Mouse (Mus musculus): ENCODE measurements around the gene Dhx34.
A peak's percentile ranks its signal among the peaks of the same experiment; 100 is the strongest.
"Not testable (repeated sequence)": the region's sequence is repeated elsewhere in the genome, so short reads cannot be mapped to it uniquely, and the experiment has no call there.

The Dhx34 gene

DNA sequence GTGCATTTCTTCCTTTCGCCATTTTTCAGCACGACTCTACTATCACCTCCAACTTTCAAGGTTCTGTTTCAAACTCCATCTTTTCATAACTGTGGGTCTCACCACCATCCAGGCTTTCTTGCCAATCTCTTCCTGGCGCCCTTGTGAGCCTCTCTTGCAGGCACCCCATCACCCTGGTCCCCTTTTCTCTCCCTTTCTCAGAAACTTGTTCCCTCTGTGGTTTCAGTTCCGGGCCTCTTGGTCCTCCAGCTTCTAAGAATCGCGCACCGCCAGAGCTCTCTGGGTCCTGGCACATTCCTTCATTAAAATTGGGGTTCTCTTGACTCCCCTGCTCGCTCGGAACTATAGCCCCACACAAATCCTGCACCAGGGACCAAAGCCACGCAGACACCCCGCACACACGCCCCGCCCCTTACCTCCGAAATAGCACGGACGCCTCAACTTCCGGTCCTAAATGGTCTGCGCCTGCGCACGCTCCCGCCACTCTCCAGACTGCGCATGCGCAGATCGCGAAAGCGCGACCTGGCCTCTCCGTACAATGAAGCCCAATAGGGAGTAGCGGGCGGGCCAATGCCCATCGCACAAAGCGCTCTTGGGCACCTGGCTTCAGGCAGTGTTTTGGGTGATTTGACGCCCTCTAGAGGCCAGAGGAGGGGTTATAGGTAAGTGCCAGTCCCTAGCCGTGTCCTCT lies at the start of gene Dhx34:
Dhx34 (minus strand) TSS at position 456 of the 691 bp plus-strand sequence.
- peak; percentile 99 for DNase-seq (ENCODE audit: extremely low read depth, insufficient read length, low spot score)

DNA sequence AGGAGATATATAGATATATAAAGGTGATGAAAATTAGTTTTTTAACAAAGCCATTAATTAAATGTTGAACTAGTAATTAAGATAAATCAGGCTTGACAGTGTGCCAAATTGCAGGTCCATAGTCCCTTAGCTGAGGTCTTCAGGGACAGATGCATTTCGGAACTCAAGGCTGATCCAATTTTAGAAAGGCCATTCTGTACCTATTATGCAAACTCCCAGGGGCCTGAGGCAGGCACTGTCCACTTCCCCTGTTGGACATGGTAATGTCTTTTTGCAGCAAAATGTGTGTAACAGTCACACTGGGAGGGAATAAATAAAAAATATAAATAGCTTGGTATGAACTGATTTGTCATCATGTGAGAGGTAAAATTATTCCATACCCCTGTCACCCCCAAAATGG lies 49.3 kb upstream of the Dhx34 start:
- no peak for DNase-seq (ENCODE audit: extremely low read depth, insufficient read length, low spot score)

DNA sequence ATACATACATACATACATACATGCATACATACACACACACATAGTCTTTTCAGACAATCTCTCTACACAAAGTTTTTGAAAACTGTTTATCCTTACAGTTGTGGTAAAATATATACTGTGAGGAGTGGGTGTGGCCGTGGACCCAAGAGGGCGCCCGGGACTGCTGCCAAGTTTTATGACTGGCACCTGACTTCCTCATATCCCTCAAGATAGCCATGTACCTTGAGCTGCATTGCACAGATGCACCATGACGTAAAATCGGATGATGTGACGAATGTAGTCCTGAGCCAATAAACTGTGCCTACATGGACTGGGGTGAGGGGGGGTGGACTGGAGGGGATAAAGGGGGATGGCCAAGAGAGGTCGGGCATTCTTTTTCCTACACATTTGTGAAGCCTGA lies 44.8 kb upstream of the Dhx34 start:
- not testable (repeated sequence) for DNase-seq (ENCODE audit: extremely low read depth, insufficient read length, low spot score)

DNA sequence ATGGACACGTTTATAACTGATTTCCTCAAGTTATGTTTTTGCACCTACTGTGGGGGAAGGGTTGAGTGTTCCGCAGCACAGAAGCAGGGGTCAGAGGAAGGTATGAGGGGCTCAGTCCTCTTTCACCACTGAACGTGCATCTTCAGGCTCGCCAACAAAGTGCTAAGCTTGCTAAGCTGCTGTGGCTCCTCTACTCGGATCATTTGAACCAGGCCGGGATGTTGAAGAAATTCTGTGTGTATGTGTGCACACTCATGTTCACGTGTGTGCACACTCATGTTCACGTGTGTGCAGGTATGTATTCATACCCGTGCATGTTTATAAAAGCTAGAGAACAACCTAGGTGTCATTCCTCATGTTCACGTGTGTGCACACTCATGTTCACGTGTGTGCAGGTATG lies 44.0 kb upstream of the Dhx34 start:
- no peak for DNase-seq (ENCODE audit: extremely low read depth, insufficient read length, low spot score)

DNA sequence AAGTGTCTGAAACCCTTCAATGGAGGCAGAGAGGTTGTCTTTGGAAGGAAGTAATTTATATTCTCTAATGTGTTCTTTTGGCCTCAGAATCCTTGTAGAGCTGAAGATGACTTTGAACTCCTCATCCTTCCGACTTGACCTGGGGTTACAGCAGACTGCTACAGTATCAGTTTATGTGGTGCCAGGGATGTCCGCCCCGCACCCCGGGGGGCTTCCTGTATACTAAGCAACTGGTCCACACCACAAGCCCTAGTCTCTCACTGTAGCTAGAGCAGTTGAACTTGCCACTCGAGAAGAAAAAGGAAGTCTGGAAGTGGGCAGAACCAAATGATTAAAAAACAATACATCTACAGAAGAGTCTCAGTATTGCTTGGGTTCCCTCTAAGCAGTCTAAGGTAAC lies 42.0 kb upstream of the Dhx34 start:
- DNase-seq (ENCODE audit: extremely low read depth, insufficient read length, low spot score) = no peak

DNA sequence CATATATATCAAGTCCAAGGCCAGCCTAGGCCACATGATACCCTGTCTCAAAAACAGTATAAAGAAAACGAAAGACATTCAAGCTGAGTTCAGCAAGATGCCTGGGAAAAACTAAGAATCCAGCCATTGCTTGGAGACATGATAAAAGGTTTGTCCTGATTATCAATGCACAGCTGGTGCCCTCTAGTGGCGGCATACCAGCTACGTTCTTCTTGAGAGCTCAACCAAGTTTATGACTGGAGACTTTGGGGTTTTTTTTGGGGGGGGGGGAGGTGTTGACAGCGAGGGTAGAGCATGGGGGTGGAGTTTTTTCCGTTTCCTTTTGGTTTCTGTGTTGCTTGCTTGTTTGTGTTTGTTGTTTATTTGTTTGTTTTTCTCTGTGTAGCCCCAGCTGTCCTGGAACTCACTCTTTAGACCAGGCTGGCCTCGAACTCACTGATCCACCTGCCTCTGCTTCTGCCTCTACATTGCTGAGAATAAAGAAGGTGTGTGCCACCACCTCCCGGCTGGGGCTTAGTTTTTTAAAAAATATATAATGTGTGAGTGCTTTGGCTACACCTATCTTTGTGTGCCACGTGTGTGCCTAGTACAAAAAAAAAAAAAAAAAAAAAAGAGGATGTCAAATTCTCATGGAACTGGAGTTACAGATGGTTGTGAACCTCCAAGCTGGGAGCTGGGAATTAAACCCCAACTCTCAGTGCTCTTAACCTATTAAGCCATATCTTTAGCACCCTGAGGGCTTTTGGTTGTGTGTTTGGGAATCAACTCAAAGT lies 41.4 kb upstream of the Dhx34 start:
- DNase-seq (ENCODE audit: extremely low read depth, insufficient read length, low spot score) = no peak

DNA sequence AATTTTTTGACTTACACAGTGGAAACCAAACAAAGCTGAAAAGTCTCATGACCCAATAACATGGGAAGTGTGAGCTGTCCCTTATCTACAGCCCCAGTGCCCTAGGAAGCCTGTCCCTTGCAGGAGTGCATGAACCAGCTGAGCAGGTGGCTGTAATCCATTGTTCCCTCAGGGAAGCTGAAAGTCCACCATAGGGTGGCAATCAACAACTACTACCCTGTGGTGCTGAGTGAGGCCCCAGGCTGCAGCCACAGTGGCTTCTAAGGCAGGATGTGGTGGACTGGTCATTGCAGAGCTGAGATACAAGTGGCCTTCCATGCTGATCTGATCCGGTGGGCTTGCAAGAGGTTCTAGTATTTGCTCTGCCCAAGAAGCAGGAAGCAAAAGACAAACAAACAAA lies 39.3 kb upstream of the Dhx34 start:
- no peak for DNase-seq (ENCODE audit: extremely low read depth, insufficient read length, low spot score)

DNA sequence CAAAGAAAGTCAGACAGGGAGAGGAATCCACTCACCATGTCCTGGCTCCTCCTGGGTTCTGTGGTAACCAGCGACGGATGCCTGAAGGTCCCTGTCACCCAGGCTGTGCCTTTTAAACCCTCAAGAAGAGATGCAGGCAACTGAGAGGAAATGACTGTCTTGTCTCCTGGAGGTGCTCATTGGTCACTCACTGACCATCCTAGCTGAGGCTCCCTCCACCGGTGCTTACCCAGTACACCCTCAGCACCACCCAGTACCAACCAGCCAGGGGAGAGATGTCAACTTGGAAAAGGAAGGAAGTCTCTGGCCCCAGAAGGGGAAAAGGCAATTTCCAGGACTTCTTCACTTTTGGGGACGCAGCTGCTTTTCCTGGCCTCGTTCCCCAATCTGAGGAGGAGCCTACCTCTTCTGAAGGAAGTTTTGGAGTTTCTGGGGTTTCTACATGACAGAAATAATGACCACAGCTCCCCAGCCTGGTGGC lies 37.3 kb upstream of the Dhx34 start, which contains the start of gene C5ar1:
C5ar1 (minus strand) TSS at position 431 of the 481 bp plus-strand sequence.
- no peak for DNase-seq (ENCODE audit: extremely low read depth, insufficient read length, low spot score)

DNA sequence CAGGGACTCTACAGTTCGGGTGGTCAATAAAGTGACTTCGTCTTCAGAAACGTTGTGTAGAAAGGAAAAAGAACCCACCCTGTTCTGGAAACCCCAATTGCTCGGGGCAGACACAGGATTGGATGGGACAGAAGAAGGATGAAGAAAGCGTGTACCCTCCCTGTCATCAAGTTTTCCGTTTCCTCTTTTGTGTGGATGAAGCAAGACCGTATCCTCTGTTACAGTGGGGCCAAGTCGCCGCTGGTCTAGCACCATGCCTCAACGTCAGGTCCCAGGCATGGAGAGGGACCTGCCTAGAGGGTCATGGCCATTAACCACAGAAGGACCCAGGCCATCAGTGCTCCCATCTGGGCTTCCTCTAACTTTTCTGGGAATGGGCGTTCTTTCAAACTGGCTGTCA lies 36.0 kb upstream of the Dhx34 start:
- DNase-seq (ENCODE audit: extremely low read depth, insufficient read length, low spot score) = no peak

DNA sequence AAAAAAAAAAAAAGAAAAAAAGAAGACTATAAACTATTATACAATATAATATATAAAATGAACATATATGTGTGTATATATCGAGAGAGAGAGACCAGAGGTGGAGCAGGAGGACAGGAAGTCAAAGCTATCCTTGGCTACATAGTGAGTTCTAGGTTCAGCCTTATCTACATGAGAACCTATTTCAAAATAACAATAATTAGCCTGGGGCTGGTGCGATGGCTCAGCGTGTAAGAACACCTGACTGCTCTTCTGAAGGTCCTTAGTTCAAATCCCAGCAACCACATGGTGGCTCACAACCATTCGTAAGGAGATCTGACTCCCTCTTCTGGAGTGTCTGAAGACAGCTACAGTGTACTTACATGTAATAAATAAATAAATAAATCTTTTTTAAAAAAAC lies 34.1 kb upstream of the Dhx34 start:
- DNase-seq (ENCODE audit: extremely low read depth, insufficient read length, low spot score) = not testable (repeated sequence)

DNA sequence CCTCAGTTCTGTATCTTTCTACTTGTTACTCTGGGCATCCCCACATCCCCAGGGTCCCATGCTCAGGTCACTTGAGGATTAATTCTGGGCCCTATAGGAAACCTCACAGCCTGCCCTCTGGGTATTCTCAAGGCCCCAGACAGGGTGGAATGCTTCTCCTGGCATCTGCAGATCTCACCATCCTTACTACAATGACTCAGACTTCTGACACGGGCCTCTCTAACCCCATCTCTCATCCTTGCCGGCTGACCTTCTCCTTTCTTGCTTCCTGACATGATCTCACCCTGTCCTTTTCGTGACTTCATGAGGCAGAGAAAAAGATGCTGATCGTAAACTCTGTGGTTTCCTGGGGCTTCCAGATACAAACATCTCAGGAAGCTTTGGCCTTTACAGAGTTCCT lies 32.4 kb upstream of the Dhx34 start:
- peak; percentile 31 for DNase-seq (ENCODE audit: extremely low read depth, insufficient read length, low spot score)

DNA sequence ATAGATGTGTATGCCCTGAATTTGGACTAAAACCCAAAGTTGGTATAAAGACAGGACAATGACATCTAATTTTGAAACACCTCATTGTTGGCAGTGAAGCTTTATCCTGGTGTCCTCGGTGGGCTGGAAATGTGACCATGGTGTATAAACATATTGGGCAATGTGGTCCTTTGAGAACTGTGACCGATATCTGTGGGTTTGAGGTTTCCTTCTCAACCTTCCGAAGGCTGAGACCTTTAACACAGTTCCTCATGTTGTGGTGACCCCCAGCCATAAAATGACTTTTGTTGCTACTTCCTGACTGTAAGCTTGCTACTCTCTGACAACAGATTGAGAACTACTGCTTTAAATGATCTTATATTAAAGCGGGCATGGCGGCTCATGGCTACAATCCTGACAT lies 28.9 kb upstream of the Dhx34 start:
- DNase-seq (ENCODE audit: extremely low read depth, insufficient read length, low spot score) = no peak

DNA sequence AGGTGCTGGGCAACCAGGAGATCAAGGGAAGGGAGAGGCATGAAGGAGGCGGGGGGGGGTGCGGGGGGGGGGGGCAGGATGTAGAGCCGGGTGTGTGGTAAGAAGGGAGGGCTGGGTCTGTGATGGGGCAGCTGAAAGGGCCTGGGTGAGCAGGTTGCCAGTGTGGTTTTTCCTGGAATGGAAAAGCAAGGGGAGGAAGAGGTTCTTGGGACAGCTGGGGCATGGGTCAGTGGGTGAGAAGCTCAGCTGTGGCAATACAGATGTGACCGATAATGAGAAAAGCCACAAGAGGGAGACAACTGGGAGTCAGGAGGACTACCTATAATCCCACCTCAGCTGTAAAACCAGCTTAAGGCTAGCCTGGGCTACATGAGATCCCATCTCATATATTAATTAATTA lies 24.1 kb upstream of the Dhx34 start:
- no peak for DNase-seq (ENCODE audit: extremely low read depth, insufficient read length, low spot score)

DNA sequence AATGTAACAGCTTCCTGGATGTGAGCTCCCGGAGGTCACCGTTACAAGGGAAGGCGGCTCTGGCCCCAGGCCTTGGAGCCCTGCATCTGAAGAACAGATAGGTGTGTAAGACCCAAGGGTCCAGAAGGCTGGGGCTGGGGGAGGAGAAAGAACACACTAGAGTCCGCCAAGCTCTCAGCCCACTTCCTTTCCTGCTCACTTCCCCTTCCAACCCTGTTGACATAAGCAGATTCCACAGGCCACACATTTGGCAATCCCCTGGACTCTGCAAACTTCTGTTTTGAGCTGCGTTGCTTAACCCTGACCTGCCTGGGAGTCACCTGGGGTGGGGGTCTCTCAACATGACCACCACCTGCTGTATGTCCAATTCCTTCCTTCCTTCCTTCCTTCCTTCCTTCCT lies 22.2 kb upstream of the Dhx34 start, which contains the start of gene C5ar2:
C5ar2 (minus strand) TSS at position 88 of the 400 bp plus-strand sequence.
- no peak for DNase-seq (ENCODE audit: extremely low read depth, insufficient read length, low spot score)

DNA sequence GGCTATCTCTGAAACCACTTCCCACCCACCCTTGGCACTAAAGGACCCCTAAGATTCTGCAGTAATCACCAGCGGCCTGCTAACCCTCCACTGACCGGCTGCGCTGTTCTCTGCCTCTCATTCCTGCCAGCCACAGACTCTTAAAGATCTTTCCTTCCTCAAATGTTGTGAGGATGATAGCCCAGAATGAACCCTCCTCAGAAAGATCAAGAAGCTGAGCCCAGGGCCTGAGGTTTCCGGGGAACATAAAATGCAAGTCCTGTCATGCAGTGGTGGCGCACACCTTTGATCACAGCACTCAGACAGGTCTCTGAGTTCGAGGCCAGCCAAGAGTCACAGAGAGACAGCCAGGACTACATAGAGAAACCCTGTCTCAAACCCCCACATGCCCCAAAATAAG lies 20.4 kb upstream of the Dhx34 start:
- DNase-seq (ENCODE audit: extremely low read depth, insufficient read length, low spot score) = no peak

DNA sequence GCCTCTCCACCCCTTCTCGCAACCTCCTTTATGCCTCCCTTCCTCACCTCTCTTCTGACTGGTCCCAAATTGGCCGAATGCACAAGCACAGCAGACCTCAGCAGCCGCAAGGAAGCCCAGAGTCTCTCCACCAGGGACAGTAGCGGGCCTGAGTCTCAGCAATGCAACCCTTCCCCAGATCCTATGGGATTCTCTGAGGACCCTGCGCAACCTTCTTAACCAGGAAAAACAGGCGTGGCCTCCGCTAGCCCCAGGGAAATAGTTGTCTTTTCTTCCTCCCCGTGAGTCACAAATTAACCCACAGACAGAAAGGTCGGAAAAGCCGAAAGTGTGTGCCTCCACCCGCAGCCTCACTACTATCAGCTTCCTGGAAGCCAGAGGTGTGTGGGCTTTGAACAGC lies 19.9 kb upstream of the Dhx34 start:
- DNase-seq (ENCODE audit: extremely low read depth, insufficient read length, low spot score) = peak; percentile 39

DNA sequence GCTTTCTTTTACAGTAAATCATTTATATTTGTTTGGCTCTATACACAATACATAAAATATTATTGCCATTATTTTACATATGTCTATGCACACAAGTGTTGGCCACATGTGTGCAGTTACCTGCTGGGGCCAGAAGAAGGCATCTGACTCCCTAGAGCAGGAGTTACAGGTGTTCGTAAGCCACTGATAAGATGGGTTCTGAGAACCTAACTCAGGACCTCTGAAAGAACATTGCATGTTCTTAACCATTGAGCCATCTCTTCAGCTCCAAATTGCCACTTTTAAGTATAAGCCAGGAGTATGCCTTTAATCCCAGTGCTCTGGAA lies 19.1 kb upstream of the Dhx34 start:
- DNase-seq (ENCODE audit: extremely low read depth, insufficient read length, low spot score) = no peak

DNA sequence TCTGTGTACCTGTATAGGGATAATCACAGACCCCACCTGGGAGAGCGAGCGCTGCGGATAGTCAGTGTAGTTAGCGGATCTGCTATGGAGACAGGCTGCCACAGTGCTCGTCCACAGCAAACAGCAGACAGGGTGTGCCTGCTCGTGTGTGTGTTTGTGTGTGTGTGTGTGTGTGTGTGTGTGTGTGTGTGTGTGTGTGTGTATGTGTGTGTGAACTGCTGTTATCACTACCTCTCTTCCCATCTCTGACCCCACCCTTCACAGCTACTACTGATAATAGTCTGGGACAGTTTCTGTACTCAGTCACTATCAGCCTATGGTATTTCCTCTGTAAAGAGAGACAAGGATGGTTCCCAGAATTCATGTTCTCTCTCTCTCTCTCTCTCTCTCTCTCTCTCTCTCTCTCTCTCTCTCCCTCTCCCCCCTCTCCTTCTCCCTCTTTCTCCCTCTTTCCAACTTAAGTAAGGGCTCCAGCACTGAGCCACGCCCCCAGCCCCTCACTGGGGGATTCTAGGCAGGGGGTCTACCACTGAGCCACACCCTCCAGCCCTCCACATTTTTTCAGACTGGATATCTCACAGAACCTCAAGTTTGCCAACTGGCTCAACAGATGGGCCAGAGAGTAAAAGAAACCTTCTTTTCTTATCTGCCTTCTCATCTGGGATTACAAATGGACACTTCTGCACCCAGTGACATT lies 18.6 kb upstream of the Dhx34 start:
- DNase-seq (ENCODE audit: extremely low read depth, insufficient read length, low spot score) = no peak

DNA sequence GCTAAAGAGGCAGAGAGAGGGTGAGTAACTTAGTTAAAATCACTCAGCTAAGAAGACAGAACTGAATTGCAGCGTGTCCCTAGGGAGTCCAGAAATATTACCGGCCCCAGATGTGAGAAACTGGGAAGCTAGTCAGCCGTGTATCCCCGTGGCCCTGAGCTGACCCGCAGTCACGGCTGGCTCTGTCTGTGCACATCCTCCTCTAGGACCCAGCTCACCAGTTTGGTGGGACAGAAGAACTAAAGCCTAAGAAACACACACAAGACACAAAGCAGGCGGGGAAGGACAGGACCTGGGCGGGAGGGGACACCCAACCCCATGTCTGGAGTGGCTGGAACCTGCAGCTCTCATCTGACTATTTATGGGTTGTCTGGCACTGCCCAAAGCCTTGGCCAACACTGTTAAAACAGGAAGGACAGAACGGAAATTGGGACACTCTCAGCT lies 17.7 kb upstream of the Dhx34 start:
- DNase-seq (ENCODE audit: extremely low read depth, insufficient read length, low spot score) = peak; percentile 48

DNA sequence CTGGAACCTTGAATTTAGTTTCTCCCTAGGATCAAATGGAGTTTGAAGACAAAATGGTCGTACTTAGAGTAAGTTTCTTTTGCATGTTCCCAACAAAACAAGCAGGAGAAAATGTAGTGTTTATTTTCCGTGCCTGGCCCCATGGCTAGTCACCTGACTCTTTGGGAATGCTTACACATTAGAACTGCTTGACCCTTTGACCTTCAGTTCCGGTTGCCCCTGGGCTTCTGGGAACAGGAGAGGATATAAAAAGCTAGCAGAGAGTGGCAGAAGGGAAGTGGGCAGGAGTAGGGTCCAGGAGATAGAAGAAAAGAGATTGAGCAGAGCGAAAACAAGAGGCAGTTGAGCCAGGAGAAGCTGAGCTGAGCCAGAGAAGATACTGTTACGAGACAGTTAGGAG lies 8.0 kb upstream of the Dhx34 start:
- no peak for DNase-seq (ENCODE audit: extremely low read depth, insufficient read length, low spot score)

DNA sequence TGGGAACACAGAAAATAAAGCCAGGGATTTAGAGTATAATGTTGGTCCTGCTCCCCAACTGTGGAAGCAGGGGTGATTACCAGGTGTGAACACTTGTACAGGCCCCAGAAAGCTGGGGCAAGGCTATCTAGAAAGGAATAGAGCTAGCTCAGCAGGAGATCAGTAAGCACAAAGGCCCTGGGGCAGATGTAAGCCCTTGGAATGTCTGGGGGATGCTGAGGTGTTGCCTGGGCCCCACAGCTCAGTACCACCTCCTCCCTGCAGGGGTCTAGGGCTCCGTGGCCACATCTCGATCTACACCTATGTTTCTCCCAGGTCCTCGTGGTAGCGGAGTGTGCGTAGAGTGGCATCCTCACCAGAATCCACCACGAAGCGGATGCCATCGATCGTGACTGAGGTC lies 7.9 kb downstream of the Dhx34 start:
- no peak for DNase-seq (ENCODE audit: extremely low read depth, insufficient read length, low spot score)

DNA sequence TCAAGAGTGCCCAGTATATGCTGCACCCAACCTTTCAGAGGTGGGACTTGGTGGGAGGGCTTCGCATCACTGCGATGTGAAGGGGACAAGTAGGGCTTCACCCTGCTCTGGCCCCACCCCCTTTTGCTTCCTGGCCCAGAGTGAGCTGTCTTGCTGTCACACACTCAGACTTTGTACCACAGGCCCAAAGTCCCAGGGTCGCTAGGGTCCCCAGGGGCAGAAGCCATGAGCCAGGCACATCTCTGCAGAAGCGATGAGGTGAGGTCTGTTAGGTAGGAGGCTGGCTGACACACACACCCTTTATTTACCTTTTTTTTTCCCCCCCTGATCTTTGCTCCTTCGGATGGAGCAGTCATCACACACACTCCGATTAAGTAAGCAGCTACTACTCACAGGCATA lies 8.6 kb downstream of the Dhx34 start:
- no peak for DNase-seq (ENCODE audit: extremely low read depth, insufficient read length, low spot score)

Measured in 3134 (cell line).